Mouse (Mus musculus): ENCODE results near the gene Gm20388.

DNA sequence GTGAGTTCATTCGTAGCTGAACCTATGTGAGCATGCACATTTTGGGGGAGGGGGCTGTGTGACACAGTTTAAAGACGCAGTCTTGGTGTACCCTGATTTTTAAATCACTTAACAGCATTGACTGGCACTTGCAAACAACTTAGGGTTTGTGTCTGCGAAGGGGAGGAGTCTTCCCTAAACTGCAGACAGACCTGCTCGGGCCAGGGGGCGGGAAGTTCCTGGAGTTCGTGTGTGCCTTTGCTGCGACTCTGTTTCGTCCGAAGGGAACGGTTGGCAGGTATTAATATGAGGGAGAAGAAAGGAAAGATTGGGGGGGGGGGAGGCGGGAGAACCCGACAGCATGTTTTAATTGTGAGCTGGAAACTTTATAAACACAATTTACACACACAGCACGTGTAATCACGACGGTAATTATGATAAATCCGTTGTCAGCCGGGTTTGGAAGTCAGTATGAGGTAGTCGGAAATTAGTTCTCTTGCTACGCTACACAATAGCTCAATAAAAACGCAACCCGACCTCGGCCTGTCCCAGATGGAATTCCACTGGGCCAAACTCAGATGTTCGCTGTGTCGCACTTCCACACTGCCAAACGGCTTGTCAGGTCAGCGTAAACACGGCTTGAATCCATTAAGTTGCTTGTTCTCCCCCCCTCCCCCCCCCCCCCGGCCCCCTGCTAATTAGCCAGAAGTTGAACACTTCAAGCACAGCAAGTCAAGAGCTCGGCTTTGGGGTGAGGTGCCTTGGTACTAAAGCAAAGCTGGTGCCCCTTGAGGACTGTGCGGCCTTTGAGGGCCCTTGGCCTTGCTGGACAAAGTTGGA, 1264.3 kb downstream of the Gm20388 start:
- TF ChIP-seq CTCF (IDR thresholded peaks at IDR 0.05; ENCODE audit: borderline replicate concordance, extremely low read depth, insufficient read depth, insufficient read length) (no peak), POLR2A (IDR thresholded peaks at IDR 0.05; ENCODE audit: borderline replicate concordance, extremely low read depth, insufficient read depth, insufficient read length, poor library complexity, severe bottlenecking) (no peak)

Measured in brain, embryonic 14.5 days (tissue).